Mouse (Mus musculus): Measurements from ENCODE around the gene Shisal2a.

Gene Shisal2a

GRCm38 (mm10) chr4:108349836-108350547 lies 33.2 kb downstream of the Shisal2a start:
- H3K9me3 ChIP-seq (ENCODE audit: low read length) = no peaks in the 10 kb centered on the region
- no peaks in the 10 kb centered on the region for H3K27me3 ChIP-seq (ENCODE audit: insufficient read depth, low read length)
- H3K4me1 ChIP-seq (replicated peaks; ENCODE audit: low read depth, low read length) = peaks cover 60% of the 10 kb centered on the region
- H3K4me3 ChIP-seq (replicated peaks; ENCODE audit: low read length) = no peak overlapping the region
- TF ChIP-seq POU5F1 (IDR thresholded peaks at IDR 0.05; ENCODE audit: borderline replicate concordance, low read length) (no peak), CTCF (conservative IDR thresholded peaks at IDR 0.05; ENCODE audit: low read length) (no peak), NANOG (IDR thresholded peaks at IDR 0.05; ENCODE audit: borderline replicate concordance, low read length) (peak; percentile 29; the same call in 1 of the 2 replicates)
- H3K36me3 ChIP-seq (ENCODE audit: insufficient read depth, low read length) = no peaks in the 10 kb centered on the region

GRCm38 (mm10) chr4:108349064-108349463 lies 34.1 kb downstream of the Shisal2a start:
- H3K27me3 ChIP-seq (ENCODE audit: insufficient read depth, low read length) = no peaks in the 10 kb centered on the region
- H3K4me3 ChIP-seq (replicated peaks; ENCODE audit: low read length) = no peak overlapping the region
- H3K4me1 ChIP-seq (replicated peaks; ENCODE audit: low read depth, low read length) = peaks cover 58% of the 10 kb centered on the region
- TF ChIP-seq CTCF (conservative IDR thresholded peaks at IDR 0.05; ENCODE audit: low read length) = no peak
- TF ChIP-seq NANOG (IDR thresholded peaks at IDR 0.05; ENCODE audit: borderline replicate concordance, low read length) = no peak
- no peak for TF ChIP-seq POU5F1 (IDR thresholded peaks at IDR 0.05; ENCODE audit: borderline replicate concordance, low read length)
- no peaks in the 10 kb centered on the region for H3K36me3 ChIP-seq (ENCODE audit: insufficient read depth, low read length)
- no peaks in the 10 kb centered on the region for H3K9me3 ChIP-seq (ENCODE audit: low read length)

DNA sequence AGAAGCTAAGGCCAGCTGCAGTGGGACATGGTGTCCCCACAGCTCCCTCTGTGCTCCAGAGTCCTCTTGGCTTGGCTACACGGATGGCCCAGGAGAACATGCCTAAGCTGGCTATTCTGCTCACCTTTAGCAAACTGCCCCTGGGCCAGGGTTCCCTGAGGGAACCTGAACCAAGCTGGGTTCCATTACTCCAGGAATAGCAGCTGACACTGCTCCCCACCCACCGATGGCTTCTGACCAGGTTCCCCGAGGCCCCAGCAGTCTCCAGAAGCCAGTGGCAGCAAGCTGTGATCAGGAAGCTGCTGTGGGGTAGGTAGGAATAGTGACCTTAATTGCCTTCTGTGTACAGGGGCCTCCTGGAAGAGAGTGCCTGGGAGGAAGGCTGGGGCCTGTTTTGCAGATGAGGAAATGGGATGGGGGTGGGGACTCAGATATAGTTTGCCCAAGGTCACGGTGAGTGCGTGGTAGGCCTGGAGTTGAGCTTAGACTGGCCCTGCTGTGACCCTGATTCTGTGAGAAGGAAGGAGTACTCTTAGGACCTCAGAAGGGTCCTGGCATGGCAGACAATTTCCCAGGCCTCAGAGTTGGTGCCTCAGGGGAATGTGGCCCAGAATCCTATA lies 34.8 kb downstream of the Shisal2a start:
- no peaks in the 10 kb centered on the region for H3K27me3 ChIP-seq (ENCODE audit: insufficient read depth, low read length)
- H3K4me3 ChIP-seq (replicated peaks; ENCODE audit: low read length) = no peak overlapping the region
- H3K36me3 ChIP-seq (ENCODE audit: insufficient read depth, low read length) = no peaks in the 10 kb centered on the region
- no peak for TF ChIP-seq NANOG (IDR thresholded peaks at IDR 0.05; ENCODE audit: borderline replicate concordance, low read length)
- TF ChIP-seq CTCF (conservative IDR thresholded peaks at IDR 0.05; ENCODE audit: low read length) = no peak
- no peak for TF ChIP-seq POU5F1 (IDR thresholded peaks at IDR 0.05; ENCODE audit: borderline replicate concordance, low read length)
- H3K4me1 ChIP-seq (replicated peaks; ENCODE audit: low read depth, low read length) = peaks cover 58% of the 10 kb centered on the region
- no peaks in the 10 kb centered on the region for H3K9me3 ChIP-seq (ENCODE audit: low read length)

GRCm38 (mm10) chr4:108347111-108347510 lies 36.0 kb downstream of the Shisal2a start:
- Histone ChIP-seq H3K4me3 (replicated peaks; ENCODE audit: low read length) (no peak overlapping the region), H3K4me1 (replicated peaks; ENCODE audit: low read depth, low read length) (peaks cover 58% of the 10 kb centered on the region), H3K27me3 (ENCODE audit: insufficient read depth, low read length) (no peaks in the 10 kb centered on the region), H3K36me3 (ENCODE audit: insufficient read depth, low read length) (no peaks in the 10 kb centered on the region), H3K9me3 (ENCODE audit: low read length) (no peaks in the 10 kb centered on the region)
- TF ChIP-seq NANOG (IDR thresholded peaks at IDR 0.05; ENCODE audit: borderline replicate concordance, low read length) = no peak
- no peak for TF ChIP-seq POU5F1 (IDR thresholded peaks at IDR 0.05; ENCODE audit: borderline replicate concordance, low read length)
- TF ChIP-seq CTCF (conservative IDR thresholded peaks at IDR 0.05; ENCODE audit: low read length) = no peak

GRCm38 (mm10) chr4:108345826-108346225 lies 37.3 kb downstream of the Shisal2a start:
- Histone ChIP-seq H3K4me3 (replicated peaks; ENCODE audit: low read length) (no peak overlapping the region), H3K27me3 (ENCODE audit: insufficient read depth, low read length) (no peaks in the 10 kb centered on the region), H3K4me1 (replicated peaks; ENCODE audit: low read depth, low read length) (peaks cover 54% of the 10 kb centered on the region), H3K9me3 (ENCODE audit: low read length) (no peaks in the 10 kb centered on the region), H3K36me3 (ENCODE audit: insufficient read depth, low read length) (peaks cover 6% of the 10 kb centered on the region; the same call in 1 of the 2 replicates)
- TF ChIP-seq NANOG (IDR thresholded peaks at IDR 0.05; ENCODE audit: borderline replicate concordance, low read length) (no peak), POU5F1 (IDR thresholded peaks at IDR 0.05; ENCODE audit: borderline replicate concordance, low read length) (no peak), CTCF (conservative IDR thresholded peaks at IDR 0.05; ENCODE audit: low read length) (no peak)

DNA sequence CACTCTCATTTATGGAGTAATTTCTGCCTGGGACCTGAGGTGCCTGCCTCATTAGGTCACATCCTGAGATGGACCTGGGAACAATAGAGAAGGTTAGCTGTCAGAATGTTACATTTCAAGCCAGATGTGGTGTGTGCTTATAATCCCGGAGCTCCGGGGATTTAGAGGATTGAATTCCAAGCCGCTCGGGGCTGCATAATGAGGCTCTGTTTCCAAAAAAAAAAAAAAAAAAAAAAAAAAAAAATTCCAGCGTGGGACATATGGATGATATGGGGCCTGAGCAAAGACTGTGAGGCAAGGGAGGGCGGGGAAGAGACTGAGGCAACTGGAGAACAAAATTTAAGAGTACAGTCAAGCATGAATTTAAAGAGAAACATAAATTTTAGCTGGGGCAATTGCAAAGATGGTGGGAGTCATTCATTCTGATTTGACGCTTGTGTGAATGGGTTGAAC lies 38.5 kb downstream of the Shisal2a start:
- Histone ChIP-seq H3K9me3 (ENCODE audit: low read length) (no peaks in the 10 kb centered on the region), H3K36me3 (ENCODE audit: insufficient read depth, low read length) (peaks cover 18% of the 10 kb centered on the region), H3K4me3 (replicated peaks; ENCODE audit: low read length) (no peak overlapping the region), H3K27me3 (ENCODE audit: insufficient read depth, low read length) (no peaks in the 10 kb centered on the region), H3K4me1 (replicated peaks; ENCODE audit: low read depth, low read length) (peaks cover 54% of the 10 kb centered on the region)
- no peak for TF ChIP-seq NANOG (IDR thresholded peaks at IDR 0.05; ENCODE audit: borderline replicate concordance, low read length)
- TF ChIP-seq POU5F1 (IDR thresholded peaks at IDR 0.05; ENCODE audit: borderline replicate concordance, low read length) = no peak
- TF ChIP-seq CTCF (conservative IDR thresholded peaks at IDR 0.05; ENCODE audit: low read length) = no peak

DNA sequence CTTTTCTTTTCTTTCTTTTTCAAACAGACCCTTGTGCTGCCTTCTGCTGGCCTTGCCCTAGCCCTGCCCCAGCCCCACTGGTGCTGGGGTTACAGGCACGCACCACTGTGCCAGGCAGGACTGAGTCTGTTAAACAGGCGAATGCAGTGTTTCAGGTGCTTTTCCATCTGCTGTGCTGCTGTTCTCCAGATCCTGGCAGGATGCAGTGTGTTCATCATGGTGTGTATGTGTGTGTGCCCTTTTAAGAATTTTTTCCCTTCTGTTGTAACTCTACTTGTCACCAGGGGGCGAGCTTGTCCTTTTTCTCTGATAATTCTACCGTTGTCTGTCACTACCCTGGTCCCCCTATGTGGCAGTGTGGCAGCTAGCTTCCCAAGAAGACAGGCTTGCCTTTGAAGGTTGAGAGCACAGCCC lies 43.9 kb downstream of the Shisal2a start:
- peaks cover 70% of the 10 kb centered on the region for H3K4me1 ChIP-seq (replicated peaks; ENCODE audit: low read depth, low read length)
- peak overlapping the region; percentile 49 for H3K4me3 ChIP-seq (replicated peaks; ENCODE audit: low read length)
- no peak for TF ChIP-seq POU5F1 (IDR thresholded peaks at IDR 0.05; ENCODE audit: borderline replicate concordance, low read length)
- TF ChIP-seq NANOG (IDR thresholded peaks at IDR 0.05; ENCODE audit: borderline replicate concordance, low read length) = no peak
- TF ChIP-seq CTCF (conservative IDR thresholded peaks at IDR 0.05; ENCODE audit: low read length) = peak; percentile 70
- H3K36me3 ChIP-seq (ENCODE audit: insufficient read depth, low read length) = peaks cover 63% of the 10 kb centered on the region
- no peaks in the 10 kb centered on the region for H3K9me3 ChIP-seq (ENCODE audit: low read length)
- H3K27me3 ChIP-seq (ENCODE audit: insufficient read depth, low read length) = no peaks in the 10 kb centered on the region

DNA sequence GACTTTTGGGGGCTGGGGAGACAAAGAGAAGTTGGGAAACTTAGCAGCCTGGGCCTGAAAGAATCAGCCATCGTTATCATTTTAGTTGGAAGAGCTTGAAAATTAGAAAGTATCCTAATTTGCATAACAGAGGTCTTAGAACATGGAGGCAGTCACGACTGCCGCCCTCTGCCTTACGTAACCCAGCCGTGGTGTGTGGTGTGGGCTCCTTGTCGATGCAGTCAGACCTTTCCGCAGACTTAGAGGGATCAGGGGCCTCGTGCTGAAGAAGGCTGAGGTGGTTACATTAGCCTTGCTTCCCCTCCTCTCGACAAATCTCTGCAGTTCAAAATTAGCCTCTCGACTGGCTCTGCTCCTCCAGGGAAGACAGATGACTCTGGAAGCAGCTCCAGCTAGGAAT lies 44.3 kb downstream of the Shisal2a start:
- no peaks in the 10 kb centered on the region for H3K27me3 ChIP-seq (ENCODE audit: insufficient read depth, low read length)
- H3K9me3 ChIP-seq (ENCODE audit: low read length) = no peaks in the 10 kb centered on the region
- H3K4me3 ChIP-seq (replicated peaks; ENCODE audit: low read length) = peak overlapping the region; percentile 49
- peaks cover 73% of the 10 kb centered on the region for H3K4me1 ChIP-seq (replicated peaks; ENCODE audit: low read depth, low read length)
- peaks cover 67% of the 10 kb centered on the region for H3K36me3 ChIP-seq (ENCODE audit: insufficient read depth, low read length)
- TF ChIP-seq POU5F1 (IDR thresholded peaks at IDR 0.05; ENCODE audit: borderline replicate concordance, low read length) = no peak
- no peak for TF ChIP-seq NANOG (IDR thresholded peaks at IDR 0.05; ENCODE audit: borderline replicate concordance, low read length)
- no peak for TF ChIP-seq CTCF (conservative IDR thresholded peaks at IDR 0.05; ENCODE audit: low read length)

All from E14TG2a.4 (cell line).